Mouse (Mus musculus) midbrain, embryonic 10.5 days (tissue): ENCODE measurements around the gene Trim9. TPM values are rescaled to one million over a fixed set of nuclear protein-coding genes. Genes with fewer than 3 reads are reported as not detected.

Source experiments
- DNase-seq: peaks from one replicate; pipeline ENCODE4 v3.0.0-alpha.2; 2017; ENCODE audit warnings: low spot score
- H3K27ac ChIP-seq: fragments of 300-500 bp; sonication (generic); replicated peaks from 2 replicates; pipeline ENCODE4 v1.5.1; 2016; ENCODE audit warnings: mild to moderate bottlenecking
- H3K27me3 ChIP-seq: fragments of 300-500 bp; sonication (generic); 2 replicates; pipeline ENCODE4 v1.6.1; 2016; ENCODE audit warnings: low read depth, mild to moderate bottlenecking; ENCODE audit not compliant: poor library complexity, severe bottlenecking
- H3K36me3 ChIP-seq: fragments of 300-500 bp; sonication (generic); 2 replicates; pipeline ENCODE4 v1.6.1; 2016; ENCODE audit warnings: mild to moderate bottlenecking, moderate library complexity
- H3K4me1 ChIP-seq: fragments of 300-500 bp; sonication (generic); 2 replicates; pipeline ENCODE4 v1.6.1; 2016
- H3K4me3 ChIP-seq: fragments of 300-500 bp; sonication (generic); 2 replicates; pipeline ENCODE4 v1.5.1; 2016; ENCODE audit warnings: mild to moderate bottlenecking, moderate library complexity
- H3K9me3 ChIP-seq: fragments of 300-500 bp; sonication (generic); replicated peaks from 2 replicates; pipeline ENCODE4 v1.6.1; 2016; ENCODE audit warnings: mild to moderate bottlenecking
- WGBS: fragments of 180-500 bp; shearing (Covaris S2); methylation state at CpG from one replicate; pipeline ENCODE4 v1.1.7; 2016; 5-methylcytosine and 5-hydroxymethylcytosine counted together
- polyA plus RNA-seq: library from polyadenylated mRNA; unstranded; fragments of >200 nt; fragmentation: Nextera tagmentation; extraction: Ambion mirVana; gene quantifications from 2 replicates; pipeline ENCODE4 v1.2.1, GENCODE M21; 2016

Gene Trim9
- polyA plus RNA-seq, 1 experiment from 2014 or later, result 22.5 TPM

DNA sequence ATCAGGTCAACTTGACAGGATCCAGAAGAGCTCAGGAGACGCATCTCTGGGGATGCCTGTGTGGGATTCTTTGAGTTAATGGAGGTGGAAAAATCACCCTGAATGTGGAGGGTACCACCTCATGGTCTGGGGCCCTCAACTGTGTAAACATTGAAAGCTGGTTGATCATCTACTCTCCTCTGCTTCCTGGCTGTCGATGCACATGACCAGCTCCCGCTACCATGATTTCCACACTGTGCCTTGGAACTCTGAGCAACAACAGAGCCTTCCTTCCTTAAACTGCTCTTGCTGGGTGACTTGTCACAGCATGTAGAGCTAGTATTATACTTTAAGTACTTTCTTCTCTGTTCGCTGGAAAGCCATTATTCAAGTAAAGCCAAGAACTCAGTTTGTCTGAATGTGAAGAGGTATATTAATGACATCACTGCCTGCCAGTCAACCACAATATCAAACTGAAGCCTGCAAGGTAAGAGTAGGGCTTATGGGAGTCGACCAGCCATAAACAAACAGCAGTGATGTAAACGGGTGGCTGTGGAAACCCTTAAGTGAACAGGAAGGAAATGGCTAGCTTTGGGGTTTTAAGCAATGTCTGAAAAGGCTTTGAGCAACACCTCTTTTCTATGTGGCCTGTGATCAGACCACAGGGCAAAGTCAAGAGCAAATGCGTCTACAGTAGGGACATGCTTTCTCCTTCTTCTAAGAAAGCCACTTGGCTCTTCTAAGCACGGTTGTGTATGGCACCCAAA, 128.4 kb downstream of the Trim9 start:
- Histone ChIP-seq H3K4me1 (peaks cover 19% of the 10 kb centered on the region), H3K27me3 (no peaks in the 10 kb centered on the region), H3K36me3 (no peaks in the 10 kb centered on the region), H3K9me3 (no peaks in the 10 kb centered on the region), H3K4me3 (no peak overlapping the region), H3K27ac (no peak overlapping the region)
- DNase-seq, result no peak
- WGBS, result 90% methylated on average over 8 of the region's 8 CpGs

DNA sequence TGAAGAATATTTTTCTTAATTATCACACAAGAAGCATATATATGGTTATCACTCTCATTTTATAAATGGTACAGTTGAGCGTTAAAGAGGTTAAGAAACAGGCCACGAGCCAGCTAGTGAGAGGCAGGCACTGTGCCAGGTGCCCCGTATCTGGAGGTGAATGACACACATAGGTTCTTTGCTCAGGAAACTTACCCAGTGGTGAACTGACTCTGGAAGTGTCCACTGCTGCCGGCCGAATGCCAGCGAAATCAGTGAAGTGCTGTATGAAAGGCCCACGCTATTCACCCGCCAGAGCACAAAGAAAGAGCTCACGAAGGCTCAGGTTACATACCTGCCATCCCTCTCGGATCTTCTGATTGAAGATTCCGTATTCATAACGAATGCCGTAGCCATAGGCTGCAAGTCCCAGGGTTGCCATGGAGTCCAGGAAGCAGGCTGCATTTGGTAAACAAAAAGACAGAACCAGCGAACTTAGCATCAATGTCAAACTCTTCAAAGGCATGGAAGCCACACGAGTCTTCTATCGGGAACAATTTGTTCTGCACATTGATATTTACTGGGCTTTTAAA, 131.1 kb downstream of the Trim9 start:
- Histone ChIP-seq H3K27me3 (no peaks in the 10 kb centered on the region), H3K4me1 (peaks cover 11% of the 10 kb centered on the region), H3K9me3 (no peaks in the 10 kb centered on the region), H3K4me3 (no peak overlapping the region), H3K27ac (no peak overlapping the region), H3K36me3 (no peaks in the 10 kb centered on the region)
- DNase-seq, result no peak
- WGBS, result 73% methylated on average over 16 of the region's 16 CpGs

DNA sequence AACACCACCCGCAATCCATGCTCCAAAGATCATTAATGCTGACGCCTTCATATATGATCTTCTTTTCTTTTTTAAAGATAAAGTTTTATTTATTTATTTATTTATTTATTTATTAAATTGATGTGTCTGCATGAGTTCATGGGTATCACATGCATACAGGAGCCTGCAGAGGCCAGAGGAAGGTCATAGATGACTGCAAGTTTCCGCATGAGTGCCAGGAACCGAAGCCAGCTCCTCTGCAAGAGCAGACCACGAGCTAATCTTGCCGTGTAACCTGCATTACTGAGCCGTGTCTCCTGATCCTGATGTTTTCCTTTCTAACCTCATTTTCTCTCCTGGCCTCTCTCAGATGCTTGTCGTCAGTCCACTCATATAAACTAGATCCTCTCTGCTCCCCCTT, 133.1 kb downstream of the Trim9 start:
- Histone ChIP-seq H3K36me3 (no peaks in the 10 kb centered on the region), H3K4me3 (no peak overlapping the region), H3K4me1 (peaks cover 15% of the 10 kb centered on the region; the same call in 1 of the 2 replicates), H3K27me3 (no peaks in the 10 kb centered on the region), H3K9me3 (no peaks in the 10 kb centered on the region), H3K27ac (no peak overlapping the region)
- 92% methylated on average over 8 of the region's 8 CpGs for WGBS
- no peak for DNase-seq

DNA sequence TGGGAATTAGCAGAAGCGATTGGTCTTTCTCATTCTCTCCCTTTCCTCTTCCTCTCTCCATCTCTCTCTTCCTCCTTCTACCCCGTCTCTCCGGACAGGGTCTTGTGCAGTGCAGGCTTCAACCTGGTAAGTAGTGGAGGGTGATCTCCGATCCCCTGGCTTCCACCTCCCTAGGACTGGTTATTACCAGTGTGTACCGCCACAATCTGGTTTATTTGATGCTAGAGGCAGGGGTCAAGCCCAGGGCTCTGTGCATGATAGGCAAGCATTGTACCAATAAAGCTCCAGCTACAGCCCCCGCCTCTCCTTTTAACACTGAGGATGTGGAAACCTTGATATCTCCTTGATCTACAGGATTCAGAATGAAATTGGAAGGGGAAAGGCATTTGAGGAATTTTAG, 133.8 kb downstream of the Trim9 start:
- no peaks in the 10 kb centered on the region for H3K27me3 ChIP-seq
- WGBS, result 90% methylated on average over 6 of the region's 6 CpGs
- H3K4me3 ChIP-seq, result no peak overlapping the region

DNA sequence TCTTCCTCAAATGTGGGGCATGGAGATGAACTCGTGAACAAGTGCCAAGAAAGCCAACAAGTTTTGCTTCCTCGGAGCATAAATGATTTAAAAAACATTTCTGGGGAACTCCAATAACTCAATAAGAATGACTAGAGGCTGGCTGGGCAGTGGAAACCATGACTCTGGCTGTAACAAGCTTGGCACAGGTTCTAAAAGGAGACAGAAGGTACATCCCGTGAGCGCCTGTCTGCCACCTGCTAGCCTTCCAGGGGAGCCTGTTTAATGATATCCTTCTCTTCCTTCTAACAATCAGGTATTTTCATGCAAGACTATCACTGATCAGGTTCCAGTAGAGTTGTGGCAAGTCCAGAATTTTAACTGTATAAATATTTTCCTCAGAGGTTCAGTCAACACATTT, 134.9 kb downstream of the Trim9 start:
- no peak for DNase-seq
- H3K4me3 ChIP-seq, result no peak overlapping the region

More for the DNA sequence above, 133.8 kb downstream of the Trim9 start:
- Histone ChIP-seq H3K4me1 (peaks cover 15% of the 10 kb centered on the region; the same call in 1 of the 2 replicates), H3K27ac (no peak overlapping the region), H3K36me3 (no peaks in the 10 kb centered on the region), H3K9me3 (no peaks in the 10 kb centered on the region)
- DNase-seq, result no peak

DNA sequence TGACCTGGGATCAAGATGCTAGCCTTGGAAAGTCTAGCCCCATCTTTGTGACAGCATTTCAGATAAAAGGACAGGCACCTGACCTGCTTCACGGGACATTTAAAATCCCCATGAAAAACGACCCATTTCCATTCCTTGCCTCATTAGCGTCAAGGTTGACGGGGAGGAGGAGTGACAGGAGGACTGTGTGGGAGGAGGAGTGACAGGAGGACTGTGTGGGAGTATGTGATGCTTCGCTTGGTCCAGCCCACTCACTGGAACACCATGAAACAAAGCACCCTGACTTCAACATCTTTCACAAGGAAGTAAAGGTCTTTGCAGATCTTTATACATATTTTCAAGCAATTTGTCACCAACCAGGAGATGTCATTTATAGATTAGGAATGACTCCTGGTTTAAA, 139.2 kb downstream of the Trim9 start:
- peaks cover 7% of the 10 kb centered on the region; the same call in 1 of the 2 replicates for H3K4me1 ChIP-seq
- H3K9me3 ChIP-seq, result no peaks in the 10 kb centered on the region
- no peaks in the 10 kb centered on the region for H3K27me3 ChIP-seq
- no peaks in the 10 kb centered on the region for H3K36me3 ChIP-seq
- 66% methylated on average over 5 of the region's 5 CpGs for WGBS
- DNase-seq, result no peak
- no peak overlapping the region for H3K4me3 ChIP-seq
- H3K27ac ChIP-seq, result no peak overlapping the region

More for the DNA sequence above, 134.9 kb downstream of the Trim9 start:
- Histone ChIP-seq H3K27me3 (no peaks in the 10 kb centered on the region), H3K36me3 (no peaks in the 10 kb centered on the region), H3K4me1 (peaks cover 15% of the 10 kb centered on the region; the same call in 1 of the 2 replicates), H3K27ac (no peak overlapping the region), H3K9me3 (no peaks in the 10 kb centered on the region)
- 89% methylated on average over 4 of the region's 4 CpGs for WGBS

DNA sequence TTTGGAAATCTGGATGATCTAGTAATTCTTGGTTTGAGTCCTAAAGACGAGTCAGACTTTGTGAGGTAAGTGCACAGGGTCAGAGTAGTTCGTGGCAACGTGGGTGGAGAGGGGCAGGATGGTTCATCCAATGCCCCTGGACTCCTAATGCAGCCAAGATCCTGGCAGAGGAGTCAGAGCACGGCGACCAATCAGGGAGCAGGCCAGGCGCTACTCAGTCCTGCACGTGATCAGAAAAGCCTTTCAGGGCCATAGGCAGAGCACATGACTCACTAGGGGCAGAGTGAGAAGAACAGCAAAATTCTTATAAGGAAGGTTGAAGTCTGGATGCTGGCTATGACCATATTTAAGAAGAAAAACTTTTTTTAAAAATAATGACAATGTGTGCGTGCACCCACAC, 143.0 kb downstream of the Trim9 start:
- no peak overlapping the region for H3K4me3 ChIP-seq
- H3K9me3 ChIP-seq, result no peaks in the 10 kb centered on the region
- H3K36me3 ChIP-seq, result no peaks in the 10 kb centered on the region
- H3K27ac ChIP-seq, result no peak overlapping the region
- no peaks in the 10 kb centered on the region for H3K27me3 ChIP-seq
- WGBS, result 77% methylated on average over 8 of the region's 8 CpGs
- DNase-seq, result no peak
- H3K4me1 ChIP-seq, result peaks cover 3% of the 10 kb centered on the region

DNA sequence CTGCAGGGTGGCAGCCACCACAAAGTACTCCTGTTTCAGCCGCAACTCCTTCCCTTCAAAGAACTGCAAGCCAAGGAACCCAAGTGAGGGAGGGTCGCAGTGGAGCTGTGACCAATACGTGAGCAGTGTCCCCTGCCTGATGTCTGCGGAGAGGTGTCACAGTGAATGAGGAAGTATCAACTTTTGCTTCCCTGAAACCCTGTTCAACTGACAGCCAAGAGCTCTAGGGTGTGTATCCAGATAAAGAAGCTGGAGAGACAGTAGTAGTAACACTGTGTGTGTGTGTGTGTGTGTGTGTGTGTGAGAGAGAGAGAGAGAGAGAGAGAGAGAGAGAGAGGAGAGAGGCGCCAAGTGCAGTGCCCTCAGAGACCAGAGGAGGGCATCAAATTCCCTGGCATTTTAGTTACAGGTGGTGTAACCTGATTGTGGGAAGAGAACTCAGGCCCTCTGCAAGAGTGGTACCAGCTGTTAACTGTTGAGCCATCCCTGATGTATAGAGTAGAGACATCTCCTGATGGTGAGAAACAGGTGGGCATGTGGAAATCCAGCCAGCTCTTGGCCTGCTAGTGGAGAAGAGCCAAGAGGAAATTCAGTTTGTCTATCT, 145.4 kb downstream of the Trim9 start:
- Histone ChIP-seq H3K27ac (no peak overlapping the region), H3K9me3 (no peaks in the 10 kb centered on the region), H3K27me3 (no peaks in the 10 kb centered on the region), H3K4me3 (no peak overlapping the region), H3K4me1 (peaks cover 3% of the 10 kb centered on the region), H3K36me3 (no peaks in the 10 kb centered on the region; the same call in 1 of the 2 replicates)
- 77% methylated on average over 5 of the region's 5 CpGs for WGBS
- DNase-seq, result no peak

DNA sequence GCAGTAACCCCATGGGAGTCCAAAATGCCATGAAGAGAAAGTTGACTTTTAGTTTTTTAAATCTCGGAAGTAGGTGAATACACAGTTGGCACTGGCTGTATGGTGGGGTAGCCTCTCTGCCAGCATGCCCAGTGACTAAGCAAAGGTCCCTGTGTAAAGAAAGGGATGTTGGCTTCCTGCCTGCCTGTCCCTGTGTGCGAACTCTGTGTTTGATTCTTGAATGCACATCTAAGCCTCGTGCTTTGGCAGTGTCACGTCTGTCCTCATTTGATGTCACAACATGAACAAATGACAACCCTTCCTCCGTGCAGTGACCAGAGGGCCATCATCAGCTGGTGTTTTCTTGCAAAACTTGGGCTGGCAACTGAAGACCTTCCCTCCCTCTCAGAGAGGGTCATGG, 151.1 kb downstream of the Trim9 start:
- peaks cover 13% of the 10 kb centered on the region for H3K4me1 ChIP-seq
- 93% methylated on average over 5 of the region's 5 CpGs for WGBS
- H3K27me3 ChIP-seq, result no peaks in the 10 kb centered on the region

DNA sequence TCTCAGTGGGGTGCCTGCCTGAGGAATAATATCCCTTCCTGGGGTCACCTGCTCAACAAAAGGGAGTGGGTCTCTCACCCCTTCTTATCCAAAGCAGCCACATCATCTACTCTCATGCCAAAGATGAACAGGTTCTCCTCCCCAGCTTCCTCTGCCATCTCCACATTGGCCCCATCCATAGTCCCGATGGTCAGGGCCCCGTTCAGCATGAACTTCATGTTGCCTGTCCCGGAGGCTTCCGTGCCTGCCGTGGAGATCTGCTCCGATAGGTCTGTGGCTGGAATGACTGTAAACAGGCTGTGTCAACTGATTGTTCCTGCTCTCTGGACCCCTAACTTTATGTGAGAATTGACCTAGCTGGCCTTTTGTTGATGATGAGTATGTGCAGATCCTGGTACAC, 152.0 kb downstream of the Trim9 start:
- no peak overlapping the region for H3K4me3 ChIP-seq
- no peak overlapping the region for H3K27ac ChIP-seq
- no peak for DNase-seq
- H3K36me3 ChIP-seq, result no peaks in the 10 kb centered on the region; the same call in 1 of the 2 replicates
- peaks cover 10% of the 10 kb centered on the region for H3K4me1 ChIP-seq
- H3K27me3 ChIP-seq, result no peaks in the 10 kb centered on the region
- 96% methylated on average over 6 of the region's 6 CpGs for WGBS
- H3K9me3 ChIP-seq, result no peaks in the 10 kb centered on the region

More for the DNA sequence above, 151.1 kb downstream of the Trim9 start:
- Histone ChIP-seq H3K36me3 (no peaks in the 10 kb centered on the region; the same call in 1 of the 2 replicates), H3K9me3 (no peaks in the 10 kb centered on the region), H3K4me3 (no peak overlapping the region), H3K27ac (no peak overlapping the region)
- no peak for DNase-seq

Other genes starting within 250 kb of the Trim9 start
- gene Nin, start 233.9 kb downstream of the Trim9 start, polyA plus RNA-seq, result 9.4 and 10.0 TPM in 2 replicates
- gene Abhd12b, start 193.5 kb downstream of the Trim9 start, polyA plus RNA-seq, result 0.10 TPM in 1 of 2 replicates, not detected in the other
- 9.7 and 10.9 TPM in 2 replicates for gene Pygl, start 116.1 kb downstream of the Trim9 start, polyA plus RNA-seq
- gene Tmx1, start 105.5 kb upstream of the Trim9 start, polyA plus RNA-seq, result 141 and 143 TPM in 2 replicates